Mouse (Mus musculus) neural tube, embryonic 13.5 days (tissue): Measurements from ENCODE around the gene Dpm2. TPM values are rescaled to one million over a fixed set of nuclear protein-coding genes. Genes with fewer than 3 reads are reported as not detected.

Experiments
- ATAC-seq: fragments of 200-750 bp; cut with Nextera tagmentation; 2 replicates; pipeline ENCODE4 v1.8.0; 2017; ENCODE audit warnings: low read depth, mild to moderate bottlenecking, moderate TSS enrichment, moderate library complexity
- H3K27ac ChIP-seq: fragments of 300-500 bp; sonication (generic); replicated peaks from 2 replicates; pipeline ENCODE4 v1.5.1; 2015; ENCODE audit warnings: moderate library complexity, mild to moderate bottlenecking, inconsistent platforms
- H3K27me3 ChIP-seq: fragments of 300-500 bp; sonication (generic); 2 replicates; pipeline ENCODE4 v1.6.1; 2015; ENCODE audit warnings: mild to moderate bottlenecking, inconsistent platforms
- H3K36me3 ChIP-seq: fragments of 300-500 bp; sonication (generic); 2 replicates; pipeline ENCODE4 v1.6.1; 2015; ENCODE audit warnings: mild to moderate bottlenecking, inconsistent platforms
- H3K4me1 ChIP-seq: fragments of 300-500 bp; sonication (generic); replicated peaks from 2 replicates; pipeline ENCODE4 v1.6.1; 2015; ENCODE audit warnings: inconsistent platforms
- H3K4me2 ChIP-seq: fragments of 300-500 bp; sonication (generic); 2 replicates; pipeline ENCODE4 v1.6.1; 2015; ENCODE audit warnings: inconsistent platforms, mild to moderate bottlenecking, moderate library complexity
- H3K4me3 ChIP-seq: fragments of 300-500 bp; sonication (generic); 2 replicates; pipeline ENCODE4 v1.5.1; 2015; ENCODE audit warnings: mild to moderate bottlenecking, inconsistent platforms
- H3K9ac ChIP-seq: fragments of 300-500 bp; sonication (generic); 2 replicates; pipeline ENCODE4 v1.6.1; 2015; ENCODE audit warnings: moderate library complexity, mild to moderate bottlenecking, inconsistent platforms
- H3K9me3 ChIP-seq: fragments of 300-500 bp; sonication (generic); 2 replicates; pipeline ENCODE4 v1.6.1; 2016; ENCODE audit warnings: inconsistent platforms
- WGBS: fragments of 180-500 bp; shearing (Covaris S2); methylation state at CpG from one replicate; pipeline ENCODE4 v1.1.7; 2015; 5-methylcytosine and 5-hydroxymethylcytosine counted together
- polyA plus RNA-seq: library from polyadenylated mRNA; unstranded; fragments of >200 nt; fragmentation: Nextera tagmentation; extraction: Ambion mirVana; gene quantifications from 2 replicates; pipeline ENCODE4 v1.2.1, GENCODE M21; 2015

Gene Dpm2
- polyA plus RNA-seq, 1 experiment from 2014 or later = 143 TPM

DNA sequence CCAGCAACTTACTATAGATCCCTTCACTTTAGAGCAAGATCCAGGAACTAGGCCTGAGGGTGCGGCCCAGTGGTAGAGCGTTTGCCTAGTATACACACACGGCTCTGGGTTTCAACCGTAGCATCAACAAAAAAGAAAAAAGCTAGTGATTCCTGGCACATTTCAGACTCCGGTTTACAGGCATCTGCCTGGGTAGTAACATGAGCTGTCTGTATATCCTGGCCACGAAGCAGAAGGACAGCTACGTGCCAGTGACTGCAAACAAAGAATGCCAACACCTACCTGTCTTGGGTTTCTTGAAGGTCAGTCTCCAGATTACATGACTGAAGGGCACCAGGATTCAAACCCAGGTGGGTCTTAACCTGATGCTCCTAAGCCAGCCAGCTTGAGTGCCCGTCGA is 21.5 kb upstream of the Dpm2 start:
- no peak overlapping the region for H3K4me2 ChIP-seq
- no peaks in the 10 kb centered on the region for H3K36me3 ChIP-seq
- peaks cover 18% of the 10 kb centered on the region; the same call in 1 of the 2 replicates for H3K4me1 ChIP-seq
- no peak overlapping the region for H3K4me3 ChIP-seq
- H3K27me3 ChIP-seq = no peaks in the 10 kb centered on the region
- no peak for ATAC-seq
- H3K27ac ChIP-seq = no peak overlapping the region
- no peaks in the 10 kb centered on the region for H3K9me3 ChIP-seq
- no peak overlapping the region for H3K9ac ChIP-seq
- WGBS = 87% methylated on average over 9 of the region's 9 CpGs

DNA sequence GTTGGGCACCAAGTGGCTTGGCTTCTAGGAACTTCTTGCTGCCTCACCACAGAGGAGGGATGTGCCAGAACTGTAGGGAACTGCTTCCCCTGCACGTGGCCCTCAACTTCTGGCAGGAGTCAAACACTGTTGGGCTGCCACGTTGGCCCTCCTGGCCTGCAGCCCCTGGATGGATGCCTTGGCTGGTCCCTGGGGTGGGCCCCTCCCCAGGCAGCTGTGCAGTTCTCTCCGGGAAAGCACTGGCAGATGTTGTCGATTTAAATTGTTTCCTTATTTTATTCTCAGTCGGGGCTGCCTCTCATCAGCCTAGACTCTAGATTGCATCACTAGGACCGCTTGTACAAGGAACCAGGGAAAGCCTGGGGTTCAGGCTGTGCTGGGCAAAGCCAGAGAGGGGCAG is 20.9 kb upstream of the Dpm2 start:
- H3K9me3 ChIP-seq = no peaks in the 10 kb centered on the region
- H3K4me1 ChIP-seq = peaks cover 18% of the 10 kb centered on the region; the same call in 1 of the 2 replicates
- no peak overlapping the region for H3K4me2 ChIP-seq
- ATAC-seq = no peak
- H3K36me3 ChIP-seq = no peaks in the 10 kb centered on the region
- no peaks in the 10 kb centered on the region for H3K27me3 ChIP-seq
- no peak overlapping the region for H3K9ac ChIP-seq
- 70% methylated on average over 6 of the region's 6 CpGs for WGBS
- no peak overlapping the region for H3K27ac ChIP-seq
- no peak overlapping the region for H3K4me3 ChIP-seq

DNA sequence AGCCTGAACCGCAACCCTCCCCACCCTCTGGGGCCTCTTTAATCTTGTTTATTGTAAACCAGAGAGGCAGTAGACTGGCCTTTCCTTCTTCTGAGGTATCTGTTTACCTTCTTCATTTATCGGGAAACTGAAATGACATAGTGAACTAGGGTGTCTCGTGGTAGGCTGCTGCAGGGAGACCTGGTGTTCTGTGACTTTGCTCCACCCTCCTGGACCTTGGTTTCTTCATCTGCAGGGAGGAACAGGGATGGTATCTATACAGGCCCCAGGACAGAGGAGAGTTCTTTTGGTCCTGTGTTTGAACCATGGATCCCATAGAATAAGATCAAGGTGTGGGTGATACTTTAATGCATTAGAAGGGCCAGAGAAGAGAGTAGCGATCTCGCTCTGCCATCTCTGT is 19.4 kb upstream of the Dpm2 start:
- Histone ChIP-seq H3K9me3 (no peaks in the 10 kb centered on the region), H3K27ac (no peak overlapping the region), H3K4me1 (peaks cover 32% of the 10 kb centered on the region), H3K36me3 (no peaks in the 10 kb centered on the region), H3K4me2 (no peak overlapping the region), H3K4me3 (no peak overlapping the region), H3K27me3 (no peaks in the 10 kb centered on the region), H3K9ac (no peak overlapping the region)
- 88% methylated on average over 5 of the region's 5 CpGs for WGBS
- ATAC-seq = no peak

DNA sequence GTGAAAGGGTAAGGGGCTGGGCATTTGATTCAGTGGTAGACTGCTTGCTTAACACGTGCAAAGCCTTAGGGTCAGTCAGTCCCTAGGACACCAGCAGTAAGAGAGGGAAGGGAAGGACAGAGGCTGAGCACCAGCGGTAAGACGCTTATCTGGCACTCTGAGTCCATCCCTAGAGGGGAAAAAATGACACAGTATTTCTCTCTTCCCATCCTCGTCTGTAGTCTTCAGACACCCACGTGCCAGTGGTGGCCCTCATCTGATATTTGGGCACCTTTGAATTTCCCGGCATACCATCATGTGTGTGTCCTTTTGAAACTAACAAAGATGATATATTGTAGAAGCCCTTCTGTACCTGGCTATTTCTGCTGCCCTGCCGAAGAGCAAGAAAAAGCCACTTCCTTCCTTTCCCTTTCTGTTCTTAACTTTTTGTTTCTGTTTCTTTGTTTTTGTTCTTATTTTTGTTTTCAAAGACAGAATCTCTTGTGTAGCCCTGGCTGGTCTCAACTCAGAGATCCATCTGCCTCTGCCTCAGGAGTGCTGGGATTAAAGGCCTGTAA is 17.0 kb upstream of the Dpm2 start:
- WGBS = 83% methylated on average over 7 of the region's 7 CpGs
- ATAC-seq = no peak
- Histone ChIP-seq H3K9me3 (no peaks in the 10 kb centered on the region), H3K4me2 (no peak overlapping the region), H3K27me3 (no peaks in the 10 kb centered on the region), H3K36me3 (no peaks in the 10 kb centered on the region), H3K27ac (no peak overlapping the region), H3K4me3 (no peak overlapping the region), H3K4me1 (peaks cover 55% of the 10 kb centered on the region), H3K9ac (no peak overlapping the region)

DNA sequence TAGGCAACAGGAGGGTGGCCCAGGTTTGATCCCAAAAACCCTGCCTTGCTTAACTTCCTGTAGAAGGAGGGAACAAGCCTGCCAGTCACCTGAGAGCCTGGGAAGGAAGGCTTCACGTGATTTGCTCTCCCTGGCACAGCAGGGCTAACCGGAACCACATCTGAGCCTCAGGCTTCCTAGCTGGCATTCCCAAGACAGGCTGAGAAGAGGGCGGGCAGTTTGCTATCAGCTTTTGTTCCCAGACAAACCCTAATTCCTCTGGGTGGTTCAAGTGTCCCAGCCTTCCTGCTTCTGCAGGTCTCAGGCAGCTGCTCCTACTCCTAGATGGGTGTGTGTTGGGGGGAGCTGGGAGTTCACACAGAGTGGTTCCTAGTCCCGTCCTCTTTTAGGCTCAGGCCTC is 15.2 kb upstream of the Dpm2 start:
- Histone ChIP-seq H3K4me1 (peaks cover 59% of the 10 kb centered on the region), H3K9ac (peak overlapping the region; percentile 26; the same call in 1 of the 2 replicates), H3K36me3 (no peaks in the 10 kb centered on the region), H3K4me2 (no peak overlapping the region), H3K27me3 (no peaks in the 10 kb centered on the region), H3K4me3 (no peak overlapping the region), H3K27ac (peak overlapping the region; percentile 54), H3K9me3 (no peaks in the 10 kb centered on the region)
- 40% methylated on average over 4 of the region's 4 CpGs for WGBS
- no peak for ATAC-seq

DNA sequence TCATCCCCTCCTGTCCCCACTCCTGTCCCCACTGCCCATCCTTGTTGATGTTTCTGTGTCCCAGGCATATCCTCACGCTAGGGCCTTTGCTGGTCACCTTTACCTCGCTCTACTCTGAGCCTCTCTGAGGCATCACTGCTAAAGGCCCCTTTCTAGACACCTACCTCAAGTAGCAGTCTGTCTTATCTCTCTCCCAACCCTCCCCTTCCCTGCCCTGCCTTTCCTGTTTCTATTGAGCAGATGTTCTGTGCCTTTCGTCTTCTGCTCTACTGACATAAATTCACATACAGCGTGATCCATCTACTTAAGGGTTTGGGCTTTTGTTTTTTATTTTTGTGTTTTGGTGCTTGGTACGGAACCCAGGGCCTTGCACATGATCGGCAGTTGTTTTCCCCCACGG is 14.6 kb upstream of the Dpm2 start:
- WGBS = 63% methylated on average over 7 of the region's 7 CpGs
- 0 out of 2 replicates have a peak overlapping the region, but pooled peaks have one; percentile 26 for H3K9ac ChIP-seq
- no peak overlapping the region for H3K4me2 ChIP-seq
- H3K27me3 ChIP-seq = no peaks in the 10 kb centered on the region
- no peak overlapping the region for H3K4me3 ChIP-seq
- peaks cover 59% of the 10 kb centered on the region for H3K4me1 ChIP-seq
- no peaks in the 10 kb centered on the region for H3K36me3 ChIP-seq
- H3K9me3 ChIP-seq = no peaks in the 10 kb centered on the region
- peak overlapping the region; percentile 54 for H3K27ac ChIP-seq
- no peak for ATAC-seq

DNA sequence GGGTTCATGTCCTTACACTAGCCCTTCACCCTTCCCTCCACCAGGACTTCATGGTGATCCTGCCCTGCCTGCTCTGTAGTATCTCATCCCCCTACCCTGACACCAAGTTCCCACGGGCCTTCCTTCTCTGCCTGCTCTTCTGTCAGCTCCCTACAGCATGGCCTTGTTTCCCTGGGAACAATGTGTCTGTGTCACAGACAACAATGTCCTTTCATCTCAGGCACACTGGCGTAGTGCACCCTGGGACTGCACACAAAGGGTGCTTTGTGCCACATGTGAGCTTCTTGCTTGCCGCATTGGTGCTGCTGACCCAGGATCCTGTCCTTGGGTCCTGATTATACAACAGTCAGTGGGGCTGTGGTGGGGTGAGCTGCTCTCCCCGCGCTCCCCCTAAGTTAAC is 11.1 kb upstream of the Dpm2 start:
- Histone ChIP-seq H3K9ac (peak overlapping the region; percentile 41), H3K27me3 (no peaks in the 10 kb centered on the region), H3K36me3 (peaks cover 27% of the 10 kb centered on the region), H3K4me1 (peaks cover 59% of the 10 kb centered on the region), H3K4me2 (no peak overlapping the region), H3K27ac (peak overlapping the region; percentile 79), H3K9me3 (no peaks in the 10 kb centered on the region), H3K4me3 (no peak overlapping the region)
- peak; percentile 88 for ATAC-seq
- 15% methylated on average over 5 of the region's 5 CpGs for WGBS

DNA sequence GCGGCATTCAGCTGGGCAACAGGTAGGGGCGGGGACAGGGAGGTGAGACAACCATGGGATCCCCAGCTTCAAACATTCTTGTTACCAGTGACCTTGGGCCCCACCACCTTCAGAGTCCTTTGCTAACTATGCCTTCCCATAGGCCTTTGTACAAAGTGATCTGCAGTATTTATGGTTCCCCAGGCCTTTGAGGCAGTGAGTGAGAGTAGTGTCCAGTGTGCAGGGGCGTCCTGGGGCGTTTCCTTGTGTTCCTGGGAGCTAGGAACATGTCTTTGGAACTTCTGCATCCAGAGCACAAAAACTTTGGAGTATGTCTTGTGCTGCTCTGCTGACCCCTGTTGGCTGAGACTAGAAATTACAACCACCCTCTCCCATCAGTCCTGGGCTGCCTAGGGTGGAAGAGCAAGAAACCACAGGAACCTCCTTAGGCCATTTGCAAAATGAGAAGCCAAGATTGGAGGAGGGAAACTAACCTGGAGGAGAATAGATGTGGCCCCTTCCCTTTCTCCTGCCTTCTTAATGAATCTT is 4.1 kb upstream of the Dpm2 start:
- Histone ChIP-seq H3K9ac (no peak overlapping the region), H3K27me3 (no peaks in the 10 kb centered on the region), H3K27ac (no peak overlapping the region), H3K4me2 (no peak overlapping the region), H3K4me1 (peaks cover 10% of the 10 kb centered on the region), H3K9me3 (no peaks in the 10 kb centered on the region), H3K4me3 (no peak overlapping the region), H3K36me3 (peaks cover 59% of the 10 kb centered on the region)
- WGBS = 49% methylated on average over 4 of the region's 4 CpGs
- ATAC-seq = no peak

DNA sequence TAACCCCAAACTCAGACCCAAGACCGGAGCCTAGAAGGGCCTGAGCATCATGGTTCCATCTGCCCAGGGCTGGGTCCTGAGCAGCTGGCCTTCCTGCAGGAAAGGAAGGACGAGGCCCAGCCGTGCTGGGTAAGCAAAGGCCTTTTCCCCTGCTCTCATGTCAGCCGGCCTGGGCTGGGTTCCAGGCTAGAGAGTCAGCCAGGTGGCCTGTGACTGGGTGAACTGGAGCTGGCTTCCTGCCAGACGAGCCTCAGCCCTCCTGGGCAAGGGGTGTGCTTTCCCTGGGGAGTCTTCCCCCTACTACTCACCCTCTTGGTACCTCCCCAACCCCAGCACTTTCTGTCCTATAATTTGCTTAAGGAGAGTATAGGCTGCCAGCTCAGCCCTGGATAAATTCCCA is 2.5 kb upstream of the Dpm2 start:
- Histone ChIP-seq H3K4me3 (no peak overlapping the region), H3K9me3 (no peaks in the 10 kb centered on the region), H3K27ac (no peak overlapping the region), H3K4me1 (peaks cover 19% of the 10 kb centered on the region), H3K36me3 (peaks cover 55% of the 10 kb centered on the region), H3K9ac (no peak overlapping the region), H3K27me3 (no peaks in the 10 kb centered on the region), H3K4me2 (no peak overlapping the region)
- WGBS = 67% methylated on average over 5 of the region's 5 CpGs
- no peak for ATAC-seq

DNA sequence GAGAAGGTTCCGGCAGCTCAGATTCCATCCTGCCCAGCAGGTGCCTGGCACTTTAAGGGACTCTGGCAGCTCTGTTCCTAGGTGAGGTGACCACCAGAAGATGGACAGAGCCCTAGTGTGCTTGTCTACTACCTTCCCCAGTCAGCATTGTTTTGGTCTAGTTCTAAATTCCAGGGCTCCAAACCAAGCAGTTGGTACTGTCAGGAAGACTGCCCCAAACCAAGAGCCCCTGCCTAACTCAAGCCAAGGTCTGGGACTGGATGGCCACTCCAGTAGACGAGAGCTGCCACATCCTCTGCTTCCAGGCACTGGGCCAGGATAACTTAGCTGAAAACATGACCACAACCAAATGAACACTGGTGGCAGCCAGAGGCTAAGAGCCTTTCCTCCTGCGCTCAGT is 1.7 kb upstream of the Dpm2 start:
- Histone ChIP-seq H3K4me2 (no peak overlapping the region), H3K9me3 (no peaks in the 10 kb centered on the region), H3K27ac (no peak overlapping the region), H3K4me1 (peaks cover 19% of the 10 kb centered on the region), H3K4me3 (no peak overlapping the region), H3K27me3 (no peaks in the 10 kb centered on the region), H3K36me3 (peaks cover 53% of the 10 kb centered on the region), H3K9ac (no peak overlapping the region)
- WGBS = 91% methylated on average over 3 of the region's 3 CpGs
- ATAC-seq = no peak

DNA sequence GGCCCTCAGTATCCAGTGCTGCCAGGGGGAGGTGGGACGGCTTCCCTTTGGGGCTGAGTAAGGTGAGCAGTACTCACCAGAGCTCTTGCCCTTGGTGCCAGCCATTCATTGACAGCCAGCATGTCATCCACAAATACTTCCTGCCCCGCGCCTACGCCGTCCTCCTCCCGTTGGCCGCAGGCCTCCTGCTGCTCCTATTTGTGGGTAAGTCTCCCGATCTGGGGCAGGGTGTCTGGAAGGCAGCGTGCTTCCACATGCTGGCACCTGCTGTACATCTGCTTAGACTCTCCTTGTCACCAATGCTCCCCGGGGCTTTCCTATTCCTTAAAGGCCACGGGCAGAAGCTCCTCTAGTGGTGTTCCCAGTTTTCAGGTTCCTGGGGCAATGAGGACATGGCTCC is 1.5 kb downstream of the Dpm2 start:
- H3K27ac ChIP-seq = no peak overlapping the region
- H3K4me3 ChIP-seq = no peak overlapping the region
- 86% methylated on average over 11 of the region's 11 CpGs for WGBS
- H3K4me1 ChIP-seq = peaks cover 32% of the 10 kb centered on the region
- H3K27me3 ChIP-seq = peaks cover 8% of the 10 kb centered on the region
- H3K36me3 ChIP-seq = peaks cover 24% of the 10 kb centered on the region
- no peak for ATAC-seq
- peak overlapping the region; percentile 95; the same call in 1 of the 2 replicates for H3K4me2 ChIP-seq
- H3K9me3 ChIP-seq = no peaks in the 10 kb centered on the region
- H3K9ac ChIP-seq = 0 out of 2 replicates have a peak overlapping the region, but pooled peaks have one; percentile 85

DNA sequence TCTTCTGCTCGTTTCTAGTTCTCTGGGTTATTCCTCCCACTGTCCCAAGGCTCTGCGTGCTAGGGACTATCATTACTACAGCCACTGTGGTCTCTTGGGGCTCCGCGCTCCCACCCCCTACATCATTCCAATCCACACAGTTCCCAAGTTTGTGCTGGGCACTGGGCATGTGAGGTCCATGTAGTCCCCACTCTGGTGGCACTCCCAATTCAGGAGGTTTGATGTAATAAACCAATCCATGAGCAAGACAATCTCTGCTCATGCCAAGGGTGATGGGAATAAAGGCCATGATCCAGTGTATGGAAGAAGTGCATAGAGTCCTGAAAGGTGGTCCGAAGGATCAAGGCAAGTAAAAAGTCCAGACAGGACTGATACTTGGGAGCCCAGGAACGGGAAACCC is 3.8 kb downstream of the Dpm2 start, which contains the start of gene Pip5kl1:
Pip5kl1 (plus strand) TSS at position 301 of the 400 bp plus-strand sequence.
- peak within 1 kb of the TSS; percentile 95 for H3K4me2 ChIP-seq
- 79% methylated on average over 6 of the region's 6 CpGs for WGBS
- H3K36me3 ChIP-seq = peaks cover 11% of the 10 kb centered on the region; the same call in 1 of the 2 replicates
- peak within 1 kb of the TSS; percentile 53 for H3K4me3 ChIP-seq
- no peaks in the 10 kb centered on the region for H3K9me3 ChIP-seq
- peaks cover 32% of the 10 kb centered on the region for H3K4me1 ChIP-seq
- 0 out of 2 replicates have a peak within 1 kb of the TSS, but pooled peaks have one; percentile 25 for H3K27ac ChIP-seq
- H3K9ac ChIP-seq = peak within 1 kb of the TSS; percentile 78
- peaks cover 29% of the 10 kb centered on the region for H3K27me3 ChIP-seq
- no peak for ATAC-seq
